Mouse (Mus musculus): ENCODE data around the gene Epb41. TPM values are rescaled to one million over a fixed set of nuclear protein-coding genes. Genes with fewer than 3 reads are reported as not detected.

Gene Epb41
- total and polyA plus RNA-seq, 2 experiments from 2014 or later: 36.5 to 65.0 TPM

GRCm38 (mm10) chr4:131875242-131875641 lies 199.9 kb downstream of the Epb41 start:
- no peaks in the 10 kb centered on the region for H3K36me3 ChIP-seq (ENCODE audit: insufficient read depth)
- peak overlapping the region; percentile 99 for H3K9ac ChIP-seq
- 25% methylated on average over 3 of the region's 3 CpGs for WGBS
- TF ChIP-seq CTCF (IDR thresholded peaks at IDR 0.05; ENCODE audit: low read depth): no peak
- no peaks in the 10 kb centered on the region for H3K27me3 ChIP-seq (ENCODE audit: insufficient read depth, low read length)
- ATAC-seq (no peak), DNase-seq (no peak)
- peaks cover 22% of the 10 kb centered on the region for H3K4me1 ChIP-seq (ENCODE audit: insufficient read depth)
- H3K27ac ChIP-seq (ENCODE audit: low read depth, low read length): no peak overlapping the region
- no peaks in the 10 kb centered on the region for H3K9me3 ChIP-seq (ENCODE audit: low read length)
- peak overlapping the region; percentile 79 for H3K4me2 ChIP-seq (ENCODE audit: low read depth)
- H3K4me3 ChIP-seq (ENCODE audit: low read depth, low read length): peak overlapping the region; percentile 92

GRCm38 (mm10) chr4:131874567-131874966 lies 200.6 kb downstream of the Epb41 start:
- H3K4me2 ChIP-seq (ENCODE audit: low read depth): peak overlapping the region; percentile 79
- peaks cover 22% of the 10 kb centered on the region for H3K4me1 ChIP-seq (ENCODE audit: insufficient read depth)
- WGBS: 3% methylated on average over 11 of the region's 11 CpGs
- TF ChIP-seq CTCF (IDR thresholded peaks at IDR 0.05; ENCODE audit: low read depth): no peak
- H3K27ac ChIP-seq (ENCODE audit: low read depth, low read length): peak overlapping the region; percentile 99; the same call in 1 of the 2 replicates
- no peak for ATAC-seq
- peak overlapping the region; percentile 92 for H3K4me3 ChIP-seq (ENCODE audit: low read depth, low read length)
- no peak for DNase-seq
- peak overlapping the region; percentile 99 for H3K9ac ChIP-seq
- no peaks in the 10 kb centered on the region for H3K36me3 ChIP-seq (ENCODE audit: insufficient read depth)
- H3K27me3 ChIP-seq (ENCODE audit: insufficient read depth, low read length): no peaks in the 10 kb centered on the region
- H3K9me3 ChIP-seq (ENCODE audit: low read length): no peaks in the 10 kb centered on the region

GRCm38 (mm10) chr4:131874169-131874536 lies 201.0 kb downstream of the Epb41 start:
- DNase-seq (no peak), ATAC-seq (peak; percentile 7)
- Histone ChIP-seq H3K9me3 (ENCODE audit: low read length) (no peaks in the 10 kb centered on the region), H3K9ac (peak overlapping the region; percentile 99), H3K36me3 (ENCODE audit: insufficient read depth) (no peaks in the 10 kb centered on the region), H3K27me3 (ENCODE audit: insufficient read depth, low read length) (no peaks in the 10 kb centered on the region), H3K27ac (ENCODE audit: low read depth, low read length) (peak overlapping the region; percentile 99), H3K4me3 (ENCODE audit: low read depth, low read length) (peak overlapping the region; percentile 92), H3K4me1 (ENCODE audit: insufficient read depth) (peaks cover 22% of the 10 kb centered on the region), H3K4me2 (ENCODE audit: low read depth) (peak overlapping the region; percentile 79)
- 2% methylated on average over 20 of the region's 20 CpGs for WGBS
- TF ChIP-seq CTCF (IDR thresholded peaks at IDR 0.05; ENCODE audit: low read depth): no peak

Small RNAs within 50 kb of the gene (microRNA-seq; reads per million reads assigned to microRNA genes)
- 0 reads per million in 2 experiments for gene Gm27445

Other genes starting within 250 kb of the Epb41 start
- gene Ptpru, start 237.0 kb downstream of the Epb41 start, total RNA-seq (2014; rRNA removed): 18.5 and 27.4 TPM in 2 replicates
- gene Ptpru, start 237.0 kb downstream of the Epb41 start, polyA plus RNA-seq (2015; fragmentation: Nextera tagmentation; extraction: Ambion mirVana): 15.0 and 21.2 TPM in 2 replicates
- 20.3 and 22.2 TPM in 2 replicates for gene Mecr, start 231.9 kb downstream of the Epb41 start, total RNA-seq (2014; rRNA removed)
- gene Mecr, start 231.9 kb downstream of the Epb41 start, polyA plus RNA-seq (2015; fragmentation: Nextera tagmentation; extraction: Ambion mirVana): 31.8 and 32.1 TPM in 2 replicates
- gene Srsf4, start 201.7 kb downstream of the Epb41 start, total RNA-seq (2014; rRNA removed): 28.2 and 49.4 TPM in 2 replicates
- 81.3 and 99.7 TPM in 2 replicates for gene Srsf4, start 201.7 kb downstream of the Epb41 start, polyA plus RNA-seq (2015; fragmentation: Nextera tagmentation; extraction: Ambion mirVana)
- 2.5 and 2.7 TPM in 2 replicates for gene Tmem200b, start 153.6 kb downstream of the Epb41 start, total RNA-seq (2014; rRNA removed)
- 0.26 and 0.33 TPM in 2 replicates for gene Tmem200b, start 153.6 kb downstream of the Epb41 start, polyA plus RNA-seq (2015; fragmentation: Nextera tagmentation; extraction: Ambion mirVana)
- gene Gm10300, start 624 bp downstream of the Epb41 start, total RNA-seq (2014; rRNA removed): 0.14 TPM in 1 of 2 replicates, not detected in the other
- gene Gm10300, start 624 bp downstream of the Epb41 start, polyA plus RNA-seq (2015; fragmentation: Nextera tagmentation; extraction: Ambion mirVana): not detected in 2 replicates
- 1.5 and 1.6 TPM in 2 replicates for gene Oprd1, start 69.2 kb upstream of the Epb41 start, total RNA-seq (2014; rRNA removed)
- gene Oprd1, start 69.2 kb upstream of the Epb41 start, polyA plus RNA-seq (2015; fragmentation: Nextera tagmentation; extraction: Ambion mirVana): 0.23 and 0.53 TPM in 2 replicates
- 77.3 and 83.9 TPM in 2 replicates for gene Ythdf2, start 137.0 kb upstream of the Epb41 start, total RNA-seq (2014; rRNA removed)
- gene Ythdf2, start 137.0 kb upstream of the Epb41 start, polyA plus RNA-seq (2015; fragmentation: Nextera tagmentation; extraction: Ambion mirVana): 122 and 126 TPM in 2 replicates
- gene Gmeb1, start 186.3 kb upstream of the Epb41 start, total RNA-seq (2014; rRNA removed): 17.1 and 21.3 TPM in 2 replicates
- gene Gmeb1, start 186.3 kb upstream of the Epb41 start, polyA plus RNA-seq (2015; fragmentation: Nextera tagmentation; extraction: Ambion mirVana): 18.0 and 34.0 TPM in 2 replicates
- 8.0 and 15.2 TPM in 2 replicates for gene Taf12, start 199.1 kb upstream of the Epb41 start, total RNA-seq (2014; rRNA removed)
- 27.8 and 30.5 TPM in 2 replicates for gene Taf12, start 199.1 kb upstream of the Epb41 start, polyA plus RNA-seq (2015; fragmentation: Nextera tagmentation; extraction: Ambion mirVana)
- gene Rab42, start 228.1 kb upstream of the Epb41 start, total RNA-seq (2014; rRNA removed): 0.71 and 1.8 TPM in 2 replicates
- 2.3 and 2.5 TPM in 2 replicates for gene Rab42, start 228.1 kb upstream of the Epb41 start, polyA plus RNA-seq (2015; fragmentation: Nextera tagmentation; extraction: Ambion mirVana)